Mouse (Mus musculus) testis, postnatal 14 days (tissue): ENCODE measurements around the gene Bcat1.
"Not testable (repeated sequence)": the region's sequence is repeated elsewhere in the genome, so short reads cannot be mapped to it uniquely, and the experiment has no call there.

Experiments used
- DNase-seq: peaks from one replicate; pipeline ENCODE4 v3.0.0; 2021; ENCODE audit warnings: low spot score

Bcat1 gene

GRCm38 (mm10) chr6:145093038-145093622 is 17.1 kb upstream of the Bcat1 start:
- not testable (repeated sequence) for DNase-seq

GRCm38 (mm10) chr6:145091998-145092397 is 16.0 kb upstream of the Bcat1 start:
- DNase-seq, result no peak

GRCm38 (mm10) chr6:145090928-145091327 is 14.9 kb upstream of the Bcat1 start:
- DNase-seq, result no peak

- no peak for DNase-seq
These were observed 14.3 kb upstream of the Bcat1 start for GRCm38 (mm10) chr6:145090201-145090863.

GRCm38 (mm10) chr6:145089373-145089772 is 13.4 kb upstream of the Bcat1 start:
- no peak for DNase-seq

GRCm38 (mm10) chr6:145088451-145089113 is 12.6 kb upstream of the Bcat1 start:
- no peak for DNase-seq

GRCm38 (mm10) chr6:145084343-145085117 is 8.5 kb upstream of the Bcat1 start:
- DNase-seq, result no peak

GRCm38 (mm10) chr6:145081721-145082120 is 5.7 kb upstream of the Bcat1 start:
- DNase-seq, result no peak

GRCm38 (mm10) chr6:145079087-145079759 is 3.2 kb upstream of the Bcat1 start:
- DNase-seq, result no peak

GRCm38 (mm10) chr6:145076286-145076685 is 302 bp upstream of the Bcat1 start:
- DNase-seq, result no peak

GRCm38 (mm10) chr6:145075088-145075547 is 866 bp downstream of the Bcat1 start:
- DNase-seq, result no peak

GRCm38 (mm10) chr6:145074461-145074860 is 1.5 kb downstream of the Bcat1 start:
- DNase-seq, result no peak

GRCm38 (mm10) chr6:145069921-145070320 is 6.1 kb downstream of the Bcat1 start:
- DNase-seq, result no peak

- DNase-seq, result no peak
These were observed 6.6 kb downstream of the Bcat1 start for GRCm38 (mm10) chr6:145069397-145069796.

GRCm38 (mm10) chr6:145067679-145068078 is 8.3 kb downstream of the Bcat1 start:
- DNase-seq, result no peak

GRCm38 (mm10) chr6:145066416-145066815 is 9.6 kb downstream of the Bcat1 start:
- no peak for DNase-seq

- no peak for DNase-seq
These were observed 10.6 kb downstream of the Bcat1 start for GRCm38 (mm10) chr6:145065301-145065845.

- DNase-seq, result no peak
These were observed 11.9 kb downstream of the Bcat1 start for GRCm38 (mm10) chr6:145064104-145064503.

- DNase-seq, result no peak
These were observed 12.6 kb downstream of the Bcat1 start for GRCm38 (mm10) chr6:145063212-145063868.

GRCm38 (mm10) chr6:145062763-145063162 is 13.2 kb downstream of the Bcat1 start:
- no peak for DNase-seq

- DNase-seq, result no peak
These were observed 14.6 kb downstream of the Bcat1 start for GRCm38 (mm10) chr6:145061361-145061760.
